Mouse (Mus musculus): ENCODE data around the gene Cenpf. TPM values are rescaled to one million over a fixed set of nuclear protein-coding genes. Genes with fewer than 3 reads are reported as not detected.

Cenpf gene
- total RNA-seq, 4 experiments from 2014 or later, result 0.02 to 0.36 (median 0.11) TPM; not detected in 1

DNA sequence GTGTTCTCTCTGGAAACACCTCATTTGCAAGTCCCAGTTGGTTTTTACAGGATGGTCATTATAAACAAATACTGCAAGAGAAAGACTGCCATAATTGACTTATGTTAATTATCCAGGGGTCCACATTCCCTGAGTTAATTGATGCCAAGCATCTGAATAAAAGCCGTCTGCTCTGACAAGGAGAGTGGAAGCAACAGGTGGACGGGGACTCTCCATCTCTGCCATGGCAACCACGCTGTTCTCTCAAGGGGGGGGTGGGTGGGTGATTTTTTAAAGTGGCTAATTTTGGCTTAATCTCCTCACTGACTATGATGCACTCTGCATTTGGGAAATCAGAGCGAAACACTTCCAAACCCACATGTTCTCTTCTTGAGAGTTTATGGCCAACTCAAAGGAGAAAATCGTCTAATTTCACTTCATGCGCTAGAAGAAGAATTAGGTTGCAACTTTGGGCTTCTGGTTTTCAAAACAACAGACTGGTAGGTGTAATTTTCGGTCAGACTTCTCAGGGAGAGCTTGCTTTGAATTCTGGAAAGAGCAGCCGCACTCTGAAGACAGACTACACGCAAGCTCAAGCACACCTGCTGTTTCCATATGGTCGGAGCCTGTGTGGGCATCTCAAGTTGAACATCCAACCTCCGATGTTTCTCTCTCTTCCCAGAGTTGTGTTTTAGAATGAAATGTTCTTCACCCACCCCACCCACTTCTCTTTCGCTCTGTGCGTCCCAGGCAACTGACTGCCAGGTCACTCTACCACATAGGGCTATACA is 55.8 kb downstream of the Cenpf start:
- no peak for DNase-seq (ENCODE audit: low spot score in 2 of 2)

DNA sequence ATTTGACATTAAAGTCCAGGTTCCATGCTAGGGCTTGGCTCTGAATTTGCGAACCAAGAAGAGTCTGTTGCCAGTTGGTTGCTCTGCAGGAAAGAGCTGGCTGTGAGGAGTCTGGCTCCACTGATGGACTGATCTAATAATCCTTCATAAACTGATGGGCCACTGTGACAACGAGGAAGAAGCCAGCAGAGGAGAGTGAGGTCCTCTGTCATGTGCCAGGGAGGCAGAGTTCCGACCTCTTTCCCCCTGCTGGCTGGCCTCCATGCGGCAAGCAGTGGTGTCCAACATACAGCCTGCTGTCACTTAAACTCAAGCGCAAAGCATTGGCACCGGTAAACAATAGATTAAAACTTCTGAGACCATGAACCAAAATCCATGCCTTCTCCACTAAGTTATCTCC is 57.9 kb downstream of the Cenpf start:
- DNase-seq (ENCODE audit: low spot score in 2 of 2), result no peak

- no peak for DNase-seq (ENCODE audit: low spot score in 2 of 2)
Observed at GRCm38 (mm10) chr1:189627976-189628768, 59.7 kb downstream of the Cenpf start.

GRCm38 (mm10) chr1:189624756-189625155 is 63.1 kb downstream of the Cenpf start:
- no peak for DNase-seq (ENCODE audit: low spot score in 2 of 2)

GRCm38 (mm10) chr1:189618970-189619740 is 68.7 kb downstream of the Cenpf start:
- no peak for DNase-seq (ENCODE audit: low spot score in 2 of 2)

DNA sequence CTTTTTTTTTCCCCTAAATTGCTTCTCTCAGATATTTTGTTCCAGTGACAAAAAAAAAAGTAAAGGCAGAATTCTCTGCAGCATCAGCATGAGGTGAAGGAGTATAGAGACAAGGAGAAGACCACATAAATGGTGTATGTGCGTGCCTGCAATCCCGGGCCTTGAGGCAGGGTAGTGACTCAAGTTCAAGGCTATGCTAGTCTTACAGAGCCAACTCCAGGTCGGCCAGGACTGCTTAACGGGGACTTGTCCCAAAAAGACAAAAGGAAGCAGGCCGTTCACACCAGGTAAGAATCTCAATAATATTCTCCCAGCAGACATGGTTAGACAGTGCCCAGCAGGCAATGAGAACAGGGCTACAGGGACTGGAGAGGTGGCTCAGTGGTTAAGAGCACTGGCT is 70.5 kb downstream of the Cenpf start:
- DNase-seq (ENCODE audit: low spot score in 2 of 2), result no peak

DNA sequence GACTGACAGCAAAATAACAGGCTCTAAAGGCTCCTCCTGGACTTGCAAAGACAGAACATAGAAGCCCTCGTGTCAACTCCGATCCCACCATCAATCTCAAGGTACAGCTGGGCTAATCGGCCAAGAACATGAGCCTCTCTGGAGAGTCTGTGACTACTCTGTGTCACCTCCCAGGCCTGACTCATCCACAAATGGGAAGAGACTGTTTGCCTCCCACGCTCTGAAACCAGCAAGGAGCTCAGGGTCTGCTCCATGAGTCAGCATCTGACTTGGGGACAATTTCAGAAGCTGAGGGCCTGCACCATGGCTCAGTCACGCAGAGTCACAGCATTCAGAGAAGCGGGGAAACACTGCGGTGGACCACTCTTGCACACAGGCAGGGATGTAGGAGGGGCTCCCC is 72.6 kb downstream of the Cenpf start:
- no peak for DNase-seq (ENCODE audit: low spot score in 2 of 2)

DNA sequence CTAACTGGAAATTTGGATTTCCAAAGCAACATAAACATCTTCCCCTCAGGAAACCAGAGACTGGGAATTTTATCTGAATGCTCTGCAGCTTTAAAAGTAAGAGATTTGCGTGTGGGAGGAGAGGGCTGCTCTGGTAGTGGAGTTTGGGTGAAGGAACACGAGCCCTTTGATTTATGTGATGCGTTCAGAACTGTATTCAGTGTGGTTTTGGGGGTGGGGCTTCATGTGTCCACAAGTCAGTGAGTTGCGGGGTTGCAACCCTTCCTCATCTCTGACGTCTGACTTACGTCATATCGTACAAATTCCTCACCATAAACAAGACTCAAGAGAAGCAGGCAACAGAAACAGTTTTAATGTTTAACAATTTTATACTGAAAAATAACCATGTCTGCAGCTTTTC is 74.8 kb downstream of the Cenpf start:
- DNase-seq (ENCODE audit: low spot score in 2 of 2), result no peak

DNA sequence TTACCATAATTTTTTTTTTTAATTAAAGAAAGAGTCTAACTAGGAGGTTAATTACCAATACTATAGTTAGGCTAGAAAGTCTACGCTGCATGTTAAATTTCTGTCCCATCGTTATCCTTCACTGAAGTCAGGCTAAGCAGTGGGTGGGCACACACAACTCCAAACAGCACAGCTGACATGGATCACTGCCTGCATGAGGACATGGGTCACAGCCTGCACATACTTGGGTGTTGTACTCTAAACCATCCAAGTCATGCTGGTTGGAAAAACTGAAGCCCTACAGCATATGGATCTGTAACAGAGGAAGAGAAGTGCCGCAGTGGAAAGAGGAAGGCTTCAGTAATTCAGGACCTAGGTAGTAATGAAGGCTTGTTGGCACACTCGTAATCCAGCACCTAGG is 76.1 kb downstream of the Cenpf start:
- no peak for DNase-seq (ENCODE audit: low spot score in 2 of 2)

GRCm38 (mm10) chr1:189608640-189609039 is 79.2 kb downstream of the Cenpf start:
- no peak for DNase-seq (ENCODE audit: low spot score in 2 of 2)

DNA sequence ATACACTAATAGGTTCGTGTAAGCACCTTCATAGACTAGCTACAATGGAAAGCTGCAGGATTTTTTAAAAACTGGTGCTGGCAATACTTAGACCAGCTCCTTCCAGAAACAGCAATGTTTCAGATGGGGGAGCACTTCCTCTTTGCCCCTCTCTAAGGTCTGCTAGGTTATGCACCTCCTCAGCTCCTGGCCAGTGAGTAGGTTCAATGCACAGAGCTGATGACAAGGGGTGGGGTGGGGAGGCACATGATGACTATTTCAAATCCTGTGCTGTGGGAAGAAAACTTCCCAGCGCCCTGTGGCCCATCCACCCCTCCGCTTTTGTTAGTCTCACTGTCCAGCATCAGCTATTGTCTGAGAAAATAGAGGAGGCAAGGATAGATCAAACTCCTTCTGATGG is 79.8 kb downstream of the Cenpf start:
- DNase-seq (ENCODE audit: low spot score in 2 of 2), result no peak

- no peak for DNase-seq (ENCODE audit: low spot score in 2 of 2)
Observed at GRCm38 (mm10) chr1:189605598-189606126, 82.2 kb downstream of the Cenpf start.

- no peak for DNase-seq (ENCODE audit: low spot score in 2 of 2)
Observed at GRCm38 (mm10) chr1:189597096-189597495, 90.8 kb downstream of the Cenpf start.

Other genes starting within 250 kb of the Cenpf start
- gene Ptpn14, start 40.2 kb upstream of the Cenpf start, total RNA-seq (2022), result 10 to 100 TPM; 11.1 to 14.7 (median 13.3) TPM
- gene Smyd2, start 234.3 kb upstream of the Cenpf start, total RNA-seq (2022), result 100 to 1,000 TPM; 322 to 345 (median 328) TPM